Mouse (Mus musculus) embryonic facial prominence, embryonic 11.5 days (tissue): ENCODE data around the gene 4931440F15Rik. TPM values are rescaled to one million over a fixed set of nuclear protein-coding genes. Genes with fewer than 3 reads are reported as not detected.
A peak's percentile ranks its signal among the peaks of the same experiment; 100 is the strongest.
"Not testable (repeated sequence)": the region's sequence is repeated elsewhere in the genome, so short reads cannot be mapped to it uniquely, and the experiment has no call there.

ENCODE experiments used
- ATAC-seq: fragments of 200-750 bp; cut with Nextera tagmentation; replicated peaks from 2 replicates; pipeline ENCODE4 v1.8.0; 2017; ENCODE audit warnings: low read depth; ENCODE audit not compliant: insufficient number of reproducible peaks, low FRiP score, low TSS enrichment
- DNase-seq: peaks from one replicate; pipeline ENCODE4 v3.0.0-alpha.2; 2015; ENCODE audit warnings: low spot score
- H3K27ac ChIP-seq: fragments of 300-500 bp; sonication (generic); replicated peaks from 2 replicates; pipeline ENCODE4 v1.5.1; 2014; ENCODE audit warnings: mild to moderate bottlenecking, low read depth, low read length, control low read depth
- H3K27me3 ChIP-seq: fragments of 300-500 bp; sonication (generic); 2 replicates; pipeline ENCODE4 v1.6.1; 2014; ENCODE audit warnings: mild to moderate bottlenecking, low read length, moderate library complexity, mixed read lengths; ENCODE audit not compliant: control insufficient read depth, insufficient read depth
- H3K36me3 ChIP-seq: fragments of 300-500 bp; sonication (generic); replicated peaks from 2 replicates; pipeline ENCODE4 v1.6.1; 2014; ENCODE audit warnings: low read depth, mild to moderate bottlenecking, low read length, moderate library complexity, mixed read lengths; ENCODE audit not compliant: control insufficient read depth, insufficient read depth
- H3K4me1 ChIP-seq: fragments of 300-500 bp; sonication (generic); 2 replicates; pipeline ENCODE4 v1.6.1; 2014; ENCODE audit warnings: low read length, mixed read lengths; ENCODE audit not compliant: control insufficient read depth, insufficient read depth
- H3K4me2 ChIP-seq: fragments of 300-500 bp; sonication (generic); 2 replicates; pipeline ENCODE4 v1.6.1; 2014; ENCODE audit warnings: low read depth, mild to moderate bottlenecking, control low read depth, low read length, moderate library complexity
- H3K4me3 ChIP-seq: fragments of 300-500 bp; sonication (generic); 2 replicates; pipeline ENCODE4 v1.5.1; 2014; ENCODE audit warnings: low read depth, low read length, control low read depth
- H3K9ac ChIP-seq: fragments of 300-500 bp; sonication (generic); replicated peaks from 2 replicates; pipeline ENCODE4 v1.6.1; 2014; ENCODE audit warnings: mild to moderate bottlenecking, control low read depth, low read length
- H3K9me3 ChIP-seq: fragments of 300-500 bp; sonication (generic); replicated peaks from 2 replicates; pipeline ENCODE4 v1.6.1; 2016; ENCODE audit warnings: mild to moderate bottlenecking, low read length, inconsistent platforms, mixed read lengths; ENCODE audit not compliant: control insufficient read depth
- WGBS: fragments of 180-500 bp; shearing (Covaris S2); extraction: QIAGEN DNeasy Blood & Tissue Kit; methylation state at CpG from one replicate; pipeline ENCODE4 v1.1.7; 2014; 5-methylcytosine and 5-hydroxymethylcytosine counted together
- polyA plus RNA-seq: library from polyadenylated mRNA; unstranded; fragments of >200 nt; fragmentation: Nextera tagmentation; extraction: Ambion mirVana; gene quantifications from 2 replicates; pipeline ENCODE4 v1.2.1, GENCODE M21; 2014

The 4931440F15Rik gene
- 0.06 and 0.10 TPM in 2 replicates for polyA plus RNA-seq

- H3K9me3 ChIP-seq, DNase-seq, H3K4me1 ChIP-seq, ATAC-seq, H3K36me3 ChIP-seq, H3K9ac ChIP-seq, H3K27ac ChIP-seq, H3K27me3 ChIP-seq: not testable (repeated sequence)
- peak within 1 kb of the TSS; percentile 17; the same call in 1 of the 2 replicates for H3K4me3 ChIP-seq
- 31% methylated on average over 20 of the region's 21 CpGs for WGBS
- peak within 1 kb of the TSS; percentile 41 for H3K4me2 ChIP-seq
These were observed at the start of gene 4931440F15Rik for GRCm38 (mm10) chr11:29825271-29825718. Gene 4931440F15Rik, minus strand, starts transcription at chr11:29825668.

GRCm38 (mm10) chr11:29874781-29875180, 49.3 kb upstream of the 4931440F15Rik start:
- not testable (repeated sequence) for H3K4me1 ChIP-seq, H3K36me3 ChIP-seq, H3K9ac ChIP-seq, H3K4me2 ChIP-seq, ATAC-seq, H3K4me3 ChIP-seq, H3K9me3 ChIP-seq, H3K27me3 ChIP-seq, H3K27ac ChIP-seq, DNase-seq
- 89% methylated on average over 1 of the region's 1 CpGs for WGBS

- ATAC-seq: no peak
- Histone ChIP-seq H3K27ac (no peak overlapping the region), H3K9ac (no peak overlapping the region), H3K4me3 (no peak overlapping the region), H3K27me3 (no peaks in the 10 kb centered on the region), H3K4me2 (no peak overlapping the region), H3K36me3 (no peaks in the 10 kb centered on the region), H3K4me1 (no peaks in the 10 kb centered on the region), H3K9me3 (no peaks in the 10 kb centered on the region)
- 90% methylated on average over 2 of the region's 2 CpGs for WGBS
- no peak for DNase-seq
These were observed 44.7 kb upstream of the 4931440F15Rik start for GRCm38 (mm10) chr11:29870174-29870573.

GRCm38 (mm10) chr11:29864269-29864668, 38.8 kb upstream of the 4931440F15Rik start:
- Histone ChIP-seq H3K27me3 (no peaks in the 10 kb centered on the region), H3K4me2 (no peak overlapping the region), H3K9me3 (no peaks in the 10 kb centered on the region), H3K4me1 (no peaks in the 10 kb centered on the region), H3K27ac (no peak overlapping the region), H3K36me3 (no peaks in the 10 kb centered on the region), H3K9ac (no peak overlapping the region), H3K4me3 (no peak overlapping the region)
- no peak for DNase-seq
- ATAC-seq: no peak

- H3K9ac ChIP-seq: no peak overlapping the region
- H3K4me2 ChIP-seq: no peak overlapping the region
- no peaks in the 10 kb centered on the region for H3K36me3 ChIP-seq
- no peak overlapping the region for H3K4me3 ChIP-seq
- 48% methylated on average over 2 of the region's 2 CpGs for WGBS
- no peak for ATAC-seq
- H3K27ac ChIP-seq: no peak overlapping the region
- DNase-seq: peak; percentile 70
- H3K9me3 ChIP-seq: no peaks in the 10 kb centered on the region
- no peaks in the 10 kb centered on the region for H3K27me3 ChIP-seq
- no peaks in the 10 kb centered on the region for H3K4me1 ChIP-seq
These were observed 36.4 kb upstream of the 4931440F15Rik start for GRCm38 (mm10) chr11:29861750-29862397.

GRCm38 (mm10) chr11:29861040-29861439, 35.6 kb upstream of the 4931440F15Rik start:
- Histone ChIP-seq H3K4me3 (no peak overlapping the region), H3K36me3 (no peaks in the 10 kb centered on the region), H3K27me3 (no peaks in the 10 kb centered on the region), H3K27ac (no peak overlapping the region), H3K9me3 (no peaks in the 10 kb centered on the region), H3K9ac (no peak overlapping the region), H3K4me2 (no peak overlapping the region), H3K4me1 (no peaks in the 10 kb centered on the region)
- ATAC-seq: no peak
- no peak for DNase-seq
- 73% methylated on average over 2 of the region's 2 CpGs for WGBS

GRCm38 (mm10) chr11:29840606-29841227, 15.2 kb upstream of the 4931440F15Rik start:
- no peak for DNase-seq
- H3K36me3 ChIP-seq: no peaks in the 10 kb centered on the region
- H3K27ac ChIP-seq: no peak overlapping the region
- no peaks in the 10 kb centered on the region for H3K4me1 ChIP-seq
- no peaks in the 10 kb centered on the region for H3K9me3 ChIP-seq
- WGBS: 80% methylated on average over 3 of the region's 3 CpGs
- H3K4me3 ChIP-seq: no peak overlapping the region
- no peak overlapping the region for H3K9ac ChIP-seq
- ATAC-seq: no peak
- H3K27me3 ChIP-seq: no peaks in the 10 kb centered on the region
- no peak overlapping the region for H3K4me2 ChIP-seq

GRCm38 (mm10) chr11:29839781-29840180, 14.3 kb upstream of the 4931440F15Rik start:
- 58% methylated on average over 3 of the region's 3 CpGs for WGBS
- Histone ChIP-seq H3K4me1 (no peaks in the 10 kb centered on the region), H3K9me3 (no peaks in the 10 kb centered on the region), H3K36me3 (no peaks in the 10 kb centered on the region), H3K27ac (no peak overlapping the region), H3K4me3 (no peak overlapping the region), H3K9ac (no peak overlapping the region), H3K27me3 (no peaks in the 10 kb centered on the region), H3K4me2 (no peak overlapping the region)
- peak; percentile 32 for DNase-seq
- no peak for ATAC-seq
